Mouse (Mus musculus) adrenal gland, postnatal 25 days (tissue): ENCODE data around the gene Sh3rf1. TPM values are rescaled to one million over a fixed set of nuclear protein-coding genes. Genes with fewer than 3 reads are reported as not detected.

Experiments used
- DNase-seq: peaks from one replicate; pipeline ENCODE4 v3.0.0; 2021; ENCODE audit warnings: mixed read lengths
- total RNA-seq: library from RNA; stranded (reverse); gene quantifications from 2 replicates; pipeline ENCODE4 v1.2.3, GENCODE M21; 2021

Gene Sh3rf1
- total RNA-seq, 1 experiment from 2014 or later: 13.0 TPM

DNA sequence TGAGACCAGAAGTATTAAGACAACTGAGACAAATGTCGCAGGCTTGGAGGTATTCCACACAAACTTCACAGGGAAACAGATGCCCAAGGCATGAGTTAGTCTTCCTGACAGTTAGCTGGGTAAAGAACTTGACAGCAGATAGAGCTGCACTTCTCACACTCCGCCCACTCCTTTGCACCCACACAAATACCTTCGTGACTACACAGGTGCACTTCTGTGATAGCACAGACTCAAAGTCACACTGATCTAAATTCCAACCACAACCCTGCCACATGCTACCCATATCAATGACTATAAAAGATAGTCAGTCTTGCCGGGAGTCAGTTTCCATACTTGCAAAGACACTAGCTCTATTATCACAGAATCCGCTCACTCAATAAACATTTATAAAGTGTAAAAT, 202.4 kb downstream of the Sh3rf1 start:
- no peak for DNase-seq

DNA sequence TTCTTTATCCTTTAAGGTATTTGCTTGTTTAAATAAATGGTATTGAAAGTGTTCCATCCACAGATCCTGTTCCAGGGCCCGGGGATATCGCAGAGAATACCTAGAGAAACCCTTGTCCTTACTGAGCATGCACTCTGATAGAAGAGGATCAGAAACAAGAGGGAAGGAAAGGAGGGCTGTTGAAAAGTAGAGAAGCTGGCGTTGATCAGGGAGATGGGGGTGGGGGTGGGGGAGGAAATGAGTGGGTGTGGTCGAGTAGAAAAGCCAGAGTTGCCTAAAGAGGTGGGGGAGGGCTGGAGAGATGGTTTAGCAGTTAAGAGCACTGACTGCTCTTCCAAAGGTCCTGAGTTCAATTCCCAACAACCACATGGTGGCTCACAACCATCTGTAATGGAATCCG, 203.0 kb downstream of the Sh3rf1 start:
- DNase-seq: no peak

DNA sequence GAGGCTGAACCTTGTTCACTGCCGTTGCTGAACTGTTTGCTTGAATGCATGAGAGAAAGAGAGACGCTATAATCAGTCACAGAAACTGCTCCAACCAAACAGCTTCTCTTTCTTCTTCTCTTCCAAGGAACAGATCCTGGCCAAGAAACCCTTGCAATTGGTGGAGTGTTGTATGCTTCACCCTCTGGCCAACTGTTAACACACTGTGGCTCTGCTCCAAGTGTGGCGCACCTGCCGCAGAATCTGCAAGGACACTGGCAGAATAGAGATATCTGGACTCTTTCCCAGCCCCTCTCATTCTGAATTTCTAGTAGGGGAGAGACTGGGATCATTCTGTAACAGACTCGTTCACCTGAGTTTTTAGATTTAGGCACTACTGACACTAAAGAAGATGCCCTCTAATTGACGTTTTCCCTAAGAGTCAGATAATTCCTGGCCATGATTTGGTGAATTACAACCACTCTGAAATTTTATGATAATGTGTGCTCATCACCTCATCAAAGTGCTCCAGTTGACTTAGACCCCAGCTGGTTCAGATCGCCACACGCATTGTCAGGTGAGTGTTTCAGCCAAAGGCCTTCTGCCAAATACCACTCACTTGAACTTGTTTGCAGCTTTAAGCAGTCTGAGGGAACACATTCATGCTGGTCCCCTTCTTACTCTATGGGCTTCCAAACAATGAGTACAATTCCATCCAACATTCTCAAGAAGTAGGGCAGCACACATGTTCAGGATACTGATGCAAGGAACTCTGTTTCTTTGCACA, 204.4 kb downstream of the Sh3rf1 start:
- no peak for DNase-seq

- no peak for DNase-seq
Observed at GRCm38 (mm10) chr8:61428821-61429482, 205.3 kb downstream of the Sh3rf1 start.

GRCm38 (mm10) chr8:61435481-61435880, 211.8 kb downstream of the Sh3rf1 start:
- no peak for DNase-seq

- no peak for DNase-seq
Observed at GRCm38 (mm10) chr8:61436147-61436546, 212.5 kb downstream of the Sh3rf1 start.

GRCm38 (mm10) chr8:61436586-61437304, 213.1 kb downstream of the Sh3rf1 start:
- DNase-seq: no peak

DNA sequence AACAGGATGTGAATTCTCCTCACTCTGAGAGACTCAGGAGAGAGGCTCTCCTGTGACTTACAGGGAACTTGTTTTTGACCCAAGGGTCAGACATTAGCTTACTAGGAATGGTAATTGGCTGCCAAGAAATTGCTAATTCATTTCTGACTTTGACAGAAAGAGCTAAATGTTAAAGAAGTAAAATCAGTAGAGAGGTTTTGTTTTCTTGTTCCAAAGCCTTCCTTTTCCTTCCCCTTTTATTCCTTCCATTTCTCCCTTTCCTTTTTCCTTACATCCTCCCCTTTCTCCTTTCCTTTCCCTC, 213.6 kb downstream of the Sh3rf1 start:
- DNase-seq: no peak

- DNase-seq: no peak
Observed at GRCm38 (mm10) chr8:61442988-61443387, 219.3 kb downstream of the Sh3rf1 start.

DNA sequence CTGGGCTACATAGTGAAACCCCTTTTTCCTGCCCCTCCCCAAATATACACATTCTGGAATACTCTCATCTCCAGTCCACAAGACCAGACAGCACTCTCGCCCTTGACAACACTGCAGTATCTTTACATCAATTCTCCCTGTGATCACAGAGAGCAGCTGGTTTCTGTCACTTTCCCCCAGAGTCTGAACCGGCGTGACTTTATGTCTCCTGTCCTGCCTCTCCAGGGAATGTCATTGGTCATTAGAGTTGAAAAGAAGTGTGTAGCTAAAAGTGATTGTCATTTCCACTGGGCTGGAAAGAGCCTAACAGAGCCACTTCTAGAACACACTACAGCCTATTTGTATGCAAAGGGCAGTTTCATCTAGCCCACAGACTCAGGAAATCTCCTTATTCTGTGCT, 220.7 kb downstream of the Sh3rf1 start:
- DNase-seq: no peak

Other genes with a start within 250 kb of the Sh3rf1 start
- gene Clcn3, start 240.6 kb upstream of the Sh3rf1 start, total RNA-seq: 51.2 and 53.3 TPM in 2 replicates
- gene Nek1, start 230.7 kb upstream of the Sh3rf1 start, total RNA-seq: 17.3 and 21.7 TPM in 2 replicates